Mouse (Mus musculus): ENCODE measurements around the gene Gm20388. TPM values are rescaled to one million over a fixed set of nuclear protein-coding genes. Genes with fewer than 3 reads are reported as not detected.
A peak's percentile ranks its signal among the peaks of the same experiment; 100 is the strongest.

Gene Gm20388
- total RNA-seq, 1 experiment from 2014 or later = 35.7 TPM

DNA sequence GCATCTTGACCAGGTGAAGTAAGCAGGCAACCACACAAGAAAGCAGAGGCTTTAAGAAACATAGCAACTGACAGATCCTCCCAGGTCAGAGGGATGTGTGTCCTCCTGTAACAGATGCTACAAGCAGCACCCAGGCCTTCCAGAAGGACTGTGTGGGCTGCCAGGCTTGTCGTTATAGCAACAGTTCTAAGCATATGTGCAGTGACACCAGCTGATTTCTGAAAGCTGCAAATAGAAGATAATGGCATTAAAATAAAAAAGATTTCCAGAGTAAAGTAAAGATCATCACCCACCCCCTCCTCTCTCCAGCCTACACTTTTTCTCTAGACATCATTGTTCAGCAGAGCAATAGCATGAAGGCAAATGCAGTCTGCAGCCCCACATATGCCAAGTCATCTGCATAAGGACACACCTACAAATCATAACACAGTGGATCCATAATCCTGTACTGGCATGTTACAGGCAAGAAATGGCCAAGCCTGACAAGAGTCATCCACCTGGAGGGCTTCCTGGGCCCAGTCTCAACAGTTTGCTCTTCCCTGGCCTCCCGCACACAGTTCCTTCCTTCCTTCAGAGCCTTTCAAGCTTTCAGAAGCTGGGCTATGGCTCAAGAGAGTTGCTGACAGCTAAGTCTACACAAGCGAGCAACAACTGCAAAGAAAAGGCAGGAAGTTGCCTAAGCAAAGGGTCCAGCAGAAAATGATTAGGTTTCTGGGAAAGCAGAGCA is 3021.4 kb downstream of the Gm20388 start:
- ATAC-seq (replicated peaks; ENCODE audit: low read depth, poor library complexity, severe bottlenecking) = peak; percentile 33; the same call in 1 of the 2 replicates

GRCm38 (mm10) chr8:122932561-122932959 is 3021.9 kb downstream of the Gm20388 start:
- peak; percentile 59 for ATAC-seq (replicated peaks; ENCODE audit: low read depth, poor library complexity, severe bottlenecking)

GRCm38 (mm10) chr8:122933973-122934372 is 3023.3 kb downstream of the Gm20388 start:
- 0 out of 2 replicates have a peak, but pooled peaks have one; percentile 10 for ATAC-seq (replicated peaks; ENCODE audit: low read depth, poor library complexity, severe bottlenecking)

DNA sequence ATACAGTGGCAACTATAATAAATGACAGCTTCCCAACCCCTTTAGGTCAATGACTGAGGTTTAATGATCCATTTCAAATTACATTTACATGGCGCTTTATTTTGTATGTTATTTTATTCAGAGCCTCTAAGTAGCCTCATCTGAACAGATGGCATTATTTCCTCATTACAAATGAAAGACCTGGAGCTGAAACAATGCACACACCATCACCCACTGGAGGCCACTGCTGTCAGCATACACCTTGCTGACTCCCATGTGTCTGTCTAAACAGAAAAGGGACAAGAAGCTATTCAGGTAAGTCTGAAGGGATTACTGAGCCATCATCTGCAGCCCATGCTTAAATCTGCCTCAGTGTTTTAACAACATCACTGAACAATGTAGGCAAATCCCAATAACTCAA is 3024.5 kb downstream of the Gm20388 start:
- ATAC-seq (replicated peaks; ENCODE audit: low read depth, poor library complexity, severe bottlenecking) = no peak

GRCm38 (mm10) chr8:122935912-122936311 is 3025.3 kb downstream of the Gm20388 start:
- ATAC-seq (replicated peaks; ENCODE audit: low read depth, poor library complexity, severe bottlenecking) = no peak

DNA sequence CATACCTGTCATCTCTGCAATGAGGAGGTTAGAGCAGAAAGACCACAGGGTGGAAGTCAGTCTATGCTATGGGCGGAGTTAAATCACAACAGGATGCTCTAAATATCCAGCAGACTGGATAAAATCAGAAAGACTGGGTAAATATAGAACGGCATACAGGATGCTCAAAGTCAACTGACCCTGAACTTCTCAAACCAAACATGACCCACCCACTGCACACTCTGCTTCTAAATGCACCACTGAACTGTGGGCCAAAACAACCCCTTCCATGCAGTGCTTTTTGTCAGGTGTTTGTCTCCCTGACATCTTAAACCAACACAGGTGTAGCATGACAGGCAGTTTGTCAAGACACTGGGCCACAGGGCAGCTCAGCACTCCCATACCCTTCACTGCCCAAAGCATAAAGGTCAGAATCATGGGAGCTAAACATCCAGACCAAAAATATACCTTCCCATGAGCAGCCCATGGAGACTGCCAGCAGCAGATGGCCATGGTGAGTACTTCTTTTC is 3027.0 kb downstream of the Gm20388 start:
- no peak for ATAC-seq (replicated peaks; ENCODE audit: low read depth, poor library complexity, severe bottlenecking)

DNA sequence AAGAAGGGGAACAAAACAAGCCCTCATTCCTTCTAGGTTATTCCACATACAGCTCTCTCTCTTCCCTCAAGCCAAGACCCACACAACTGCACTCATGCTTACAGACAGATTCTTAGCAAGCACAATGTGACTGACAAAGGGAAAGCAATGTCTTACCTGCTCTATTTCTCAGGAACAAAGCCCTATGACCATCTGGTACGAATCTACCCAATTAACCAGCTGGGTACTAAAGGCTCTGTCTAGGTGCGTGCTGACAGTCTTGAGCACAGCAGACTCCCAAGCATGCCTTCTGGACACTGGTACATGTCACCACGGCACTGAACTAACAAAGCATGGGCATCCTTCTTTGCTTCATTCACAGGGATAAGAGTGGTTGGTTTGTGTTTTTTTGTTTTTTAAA is 3027.5 kb downstream of the Gm20388 start:
- ATAC-seq (replicated peaks; ENCODE audit: low read depth, poor library complexity, severe bottlenecking) = no peak

DNA sequence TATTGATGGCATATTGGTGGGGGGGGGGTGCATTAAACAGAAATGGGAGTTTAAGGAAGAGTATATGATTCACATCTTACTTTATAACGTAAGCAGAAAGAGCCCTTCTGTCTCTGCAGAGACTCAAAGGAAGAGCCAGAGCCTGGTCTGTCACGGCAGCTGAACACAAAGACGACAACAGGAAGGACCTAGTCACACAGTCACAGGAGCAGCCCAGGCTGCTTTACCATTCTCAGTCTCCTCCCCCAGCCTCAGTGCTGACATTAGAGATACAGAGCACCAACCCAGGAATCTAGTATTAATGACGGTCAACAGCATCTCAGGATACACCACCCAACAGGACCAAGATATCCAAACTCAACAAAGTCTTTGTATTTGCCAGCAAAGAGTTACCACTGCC is 3027.9 kb downstream of the Gm20388 start:
- peak; percentile 42; the same call in 1 of the 2 replicates for ATAC-seq (replicated peaks; ENCODE audit: low read depth, poor library complexity, severe bottlenecking)

DNA sequence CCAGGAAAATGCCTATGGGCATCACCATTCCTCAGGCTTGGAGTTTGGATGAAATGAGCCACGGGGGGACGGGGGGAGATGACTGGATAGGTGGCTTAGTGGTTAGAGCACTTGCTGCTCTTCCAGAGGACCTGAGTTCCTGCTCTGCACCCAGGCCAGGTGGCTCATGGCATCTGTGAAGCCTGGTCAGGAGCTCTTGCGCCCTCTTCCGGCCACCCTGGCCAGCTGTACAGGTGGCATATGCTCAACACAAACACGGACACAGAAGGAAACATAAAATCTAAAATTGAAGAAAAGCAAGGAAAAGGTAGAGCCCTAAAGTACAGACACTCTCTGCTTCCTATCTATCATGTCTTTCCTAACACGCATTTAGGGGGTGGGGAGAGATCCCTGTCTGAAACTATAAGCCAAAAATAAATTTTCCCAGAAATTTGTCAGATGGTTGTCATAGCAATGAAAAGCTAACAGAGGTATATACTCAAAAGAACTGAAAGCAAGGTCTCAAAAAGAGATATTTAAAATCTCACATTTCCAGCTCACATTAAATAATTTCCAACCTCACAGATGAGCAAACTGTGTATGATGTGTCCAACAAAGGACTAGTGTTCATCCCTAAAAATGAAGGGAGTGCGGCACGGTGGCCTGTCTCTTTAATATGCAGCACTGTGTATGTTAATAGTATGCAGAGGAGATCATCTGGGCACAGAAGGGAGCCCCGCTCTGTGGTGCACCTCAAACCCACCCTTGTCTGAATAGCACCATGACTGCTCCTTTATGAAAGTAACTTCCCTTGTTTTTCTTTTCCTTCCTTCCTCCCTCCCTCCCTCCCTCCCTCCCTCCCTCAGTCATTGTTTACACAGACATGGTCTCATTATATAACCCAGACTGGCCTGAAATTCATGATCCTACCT is 3032.4 kb downstream of the Gm20388 start:
- peak; percentile 70 for ATAC-seq (replicated peaks; ENCODE audit: low read depth, poor library complexity, severe bottlenecking)

DNA sequence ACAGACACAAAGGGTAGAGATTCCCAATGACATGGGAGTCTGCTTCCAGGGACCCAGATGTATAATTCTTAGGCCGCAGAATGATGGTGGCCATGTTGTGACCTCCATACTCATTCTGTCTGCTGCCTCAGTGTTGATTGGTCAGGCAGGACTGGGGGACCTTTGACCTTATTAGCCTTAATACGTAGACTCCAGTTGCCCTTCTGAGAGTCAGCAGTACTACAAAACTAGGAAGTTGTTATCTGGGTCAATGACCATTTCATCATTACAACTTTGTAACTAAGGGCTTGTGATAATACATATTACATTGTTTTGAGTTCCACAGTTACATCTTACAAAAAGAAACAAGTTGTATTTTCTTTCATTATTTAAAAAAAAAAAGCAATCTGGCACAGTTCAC is 3035.1 kb downstream of the Gm20388 start:
- ATAC-seq (replicated peaks; ENCODE audit: low read depth, poor library complexity, severe bottlenecking) = no peak

DNA sequence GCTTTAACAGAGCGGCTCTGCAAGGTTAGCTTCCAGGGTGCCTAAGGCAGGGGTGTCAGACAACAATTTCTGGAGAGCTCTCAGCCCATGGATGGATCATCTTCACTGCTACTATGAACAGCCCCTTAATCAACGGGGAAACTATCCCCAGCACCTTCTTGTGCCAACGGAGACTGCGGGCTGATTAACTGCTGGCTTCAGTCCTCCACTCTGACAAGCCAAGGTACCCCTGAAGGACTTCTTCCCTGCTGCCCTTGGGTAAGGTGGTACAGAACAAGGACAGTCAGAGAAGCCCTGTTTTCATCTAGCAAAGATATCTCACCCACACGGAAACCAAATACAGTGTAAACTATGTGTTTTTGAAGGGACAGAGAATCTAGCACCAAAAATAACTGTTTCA is 3039.1 kb downstream of the Gm20388 start:
- no peak for ATAC-seq (replicated peaks; ENCODE audit: low read depth, poor library complexity, severe bottlenecking)

- ATAC-seq (replicated peaks; ENCODE audit: low read depth, poor library complexity, severe bottlenecking) = no peak
Observed at GRCm38 (mm10) chr8:122951456-122951855, 3040.8 kb downstream of the Gm20388 start.

DNA sequence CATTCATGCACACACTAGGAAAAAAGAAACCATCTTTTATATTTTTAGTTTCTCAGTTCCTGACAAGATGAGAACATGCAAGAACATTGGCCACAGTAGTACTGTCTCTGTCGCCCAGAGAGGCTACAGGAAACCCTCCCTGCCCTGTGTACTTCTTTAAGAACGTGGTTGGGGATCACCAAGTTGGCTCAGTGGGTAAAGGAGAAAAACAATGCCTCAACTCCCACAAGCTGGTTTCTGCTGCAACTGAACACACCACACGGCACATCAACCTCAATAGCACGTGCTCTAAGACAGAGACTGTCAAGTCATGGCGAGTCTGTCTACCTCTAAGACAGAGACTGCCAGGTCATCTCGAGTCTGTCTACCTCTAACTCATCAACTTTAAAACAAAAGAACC is 3042.4 kb downstream of the Gm20388 start:
- peak; percentile 44 for ATAC-seq (replicated peaks; ENCODE audit: low read depth, poor library complexity, severe bottlenecking)

GRCm38 (mm10) chr8:122954090-122954799 is 3043.6 kb downstream of the Gm20388 start:
- ATAC-seq (replicated peaks; ENCODE audit: low read depth, poor library complexity, severe bottlenecking) = no peak

DNA sequence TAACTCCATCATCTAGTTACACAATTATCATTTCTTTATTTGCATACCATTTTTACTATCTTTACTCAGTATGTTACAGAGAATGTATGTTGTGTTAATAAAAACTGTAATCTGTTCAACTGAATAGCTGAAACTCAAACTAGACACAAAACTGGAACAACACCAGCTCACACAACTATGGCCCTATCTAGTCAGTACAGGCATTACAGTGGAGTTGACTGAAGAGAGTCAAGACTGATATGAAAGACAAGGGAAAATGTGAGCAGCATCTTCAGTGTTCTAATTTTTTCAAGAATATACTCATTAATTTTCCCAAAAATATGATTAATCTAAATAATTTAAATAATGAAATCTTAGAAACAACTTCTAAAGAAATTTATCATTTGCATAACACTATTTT is 3044.6 kb downstream of the Gm20388 start:
- ATAC-seq (replicated peaks; ENCODE audit: low read depth, poor library complexity, severe bottlenecking) = no peak

DNA sequence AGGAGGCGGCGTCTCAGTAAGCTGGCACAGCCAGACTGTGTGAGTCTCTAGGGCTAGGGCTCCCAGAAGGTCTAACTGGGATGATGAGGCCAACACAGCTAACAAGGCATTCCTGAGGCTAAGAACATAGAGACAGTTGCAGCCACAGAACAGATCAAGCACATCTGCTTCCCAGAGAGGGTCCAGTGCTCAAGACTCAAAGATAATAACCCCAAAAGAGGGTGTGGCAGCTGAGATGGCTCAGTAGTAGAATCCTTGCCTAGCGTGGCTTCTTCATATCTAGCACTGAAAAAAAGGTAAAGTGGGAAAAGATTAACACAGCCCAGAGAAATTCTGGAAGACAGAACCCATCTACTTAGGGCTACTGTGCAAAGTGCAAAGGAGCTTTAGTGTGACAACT is 3045.4 kb downstream of the Gm20388 start:
- ATAC-seq (replicated peaks; ENCODE audit: low read depth, poor library complexity, severe bottlenecking) = peak; percentile 13; the same call in 1 of the 2 replicates

GRCm38 (mm10) chr8:122960323-122960722 is 3049.7 kb downstream of the Gm20388 start:
- ATAC-seq (replicated peaks; ENCODE audit: low read depth, poor library complexity, severe bottlenecking) = no peak

DNA sequence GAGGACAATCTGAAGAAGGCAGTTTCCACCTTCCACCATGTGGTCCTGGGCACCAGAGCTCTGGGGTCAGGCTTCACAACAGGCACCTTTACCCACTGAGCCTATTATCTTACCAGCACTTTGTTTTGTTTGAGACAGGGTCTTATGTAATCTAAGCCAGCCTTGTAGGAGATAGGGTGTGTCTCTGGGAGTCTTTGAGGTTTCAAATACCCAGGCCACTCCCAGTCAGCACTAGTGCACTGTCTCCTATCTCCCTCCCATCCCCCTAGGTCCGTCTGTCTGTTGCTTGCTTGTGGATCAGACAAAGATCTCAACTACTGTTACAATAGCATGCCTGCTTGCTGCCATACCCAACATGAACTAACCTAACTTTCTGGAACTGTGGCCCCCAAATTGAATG is 3050.3 kb downstream of the Gm20388 start:
- ATAC-seq (replicated peaks; ENCODE audit: low read depth, poor library complexity, severe bottlenecking) = peak; percentile 82

- ATAC-seq (replicated peaks; ENCODE audit: low read depth, poor library complexity, severe bottlenecking) = 0 out of 2 replicates have a peak, but pooled peaks have one; percentile 17
Observed at GRCm38 (mm10) chr8:122961458-122961857, 3050.8 kb downstream of the Gm20388 start.

GRCm38 (mm10) chr8:122962046-122962445 is 3051.4 kb downstream of the Gm20388 start:
- no peak for ATAC-seq (replicated peaks; ENCODE audit: low read depth, poor library complexity, severe bottlenecking)

All from common myeloid progenitor, adult 5-6 weeks (primary cell).